Mouse (Mus musculus): ENCODE measurements at regions not wholly inside any gene's neighbourhood (a gene's known extent, or its start where the extent isn't known, plus 50 kb on each side); places are given as distances from the start of the nearest gene placed in this dataset.
A peak's percentile ranks its signal among the peaks of the same experiment; 100 is the strongest.
"Not testable (repeated sequence)": the region's sequence is repeated elsewhere in the genome, so short reads cannot be mapped to it uniquely, and the experiment has no call there.

DNA sequence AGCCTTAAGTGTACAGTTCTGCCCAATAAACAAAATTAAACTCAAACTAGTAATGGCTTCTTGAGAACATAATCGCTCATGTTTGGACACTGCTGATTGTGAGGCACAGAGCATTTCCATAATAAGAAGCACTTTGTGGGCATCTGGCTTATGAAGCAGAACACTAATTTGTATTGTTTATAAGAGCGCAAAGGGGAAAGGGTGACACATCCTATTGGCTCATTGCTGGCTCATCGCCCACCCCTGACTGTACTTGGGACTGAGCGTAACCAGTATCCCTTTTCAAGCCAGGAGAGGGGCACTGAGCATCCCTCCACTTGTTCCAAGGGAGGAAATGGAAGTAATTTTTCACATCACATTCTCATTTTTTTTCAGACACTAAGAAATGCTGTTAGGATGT, 288.0 kb downstream of the Sfmbt2 start:
- WGBS, result 82% methylated on average over 4 of the region's 4 CpGs
- Histone ChIP-seq H3K36me3 (ENCODE audit: insufficient read depth, low read length) (no peaks in the 10 kb centered on the region), H3K9me3 (replicated peaks; ENCODE audit: low read length) (no peaks in the 10 kb centered on the region), H3K4me2 (ENCODE audit: low read length) (no peak overlapping the region), H3K27me3 (ENCODE audit: insufficient read depth, low read length) (no peaks in the 10 kb centered on the region), H3K9ac (ENCODE audit: low read depth, low read length) (no peak overlapping the region), H3K4me3 (replicated peaks; ENCODE audit: low read depth, low read length) (no peak overlapping the region), H3K4me1 (replicated peaks; ENCODE audit: insufficient read depth, low read length) (no peaks in the 10 kb centered on the region), H3K27ac (no peak overlapping the region)
- no peak for ATAC-seq (replicated peaks; ENCODE audit: low FRiP score, low read depth)
- no peak for DNase-seq (ENCODE audit: low spot score)
- TF ChIP-seq CTCF (IDR thresholded peaks at IDR 0.05; ENCODE audit: low read depth), result no peak

DNA sequence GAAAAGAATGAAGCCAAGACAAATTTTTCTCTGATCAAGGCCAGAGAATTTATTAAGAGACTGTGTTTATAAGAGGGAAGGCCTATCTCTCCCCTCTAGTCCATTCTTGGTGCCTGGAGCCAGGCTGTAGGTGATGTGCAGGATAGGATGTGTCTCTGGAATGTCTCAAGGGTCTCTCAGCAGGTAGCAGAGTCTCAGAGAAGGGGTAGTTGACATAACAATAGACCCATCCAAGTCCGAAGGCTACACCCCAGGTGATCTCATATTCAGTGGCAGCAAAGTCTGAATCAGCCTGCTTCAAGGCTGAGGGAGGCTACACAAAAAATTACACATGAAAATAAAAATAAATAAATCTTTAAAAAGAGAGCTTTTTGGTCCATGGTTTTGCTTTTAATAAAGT, 297.6 kb downstream of the Sfmbt2 start:
- not testable (repeated sequence) for H3K4me3 ChIP-seq (replicated peaks; ENCODE audit: low read depth, low read length); H3K27ac ChIP-seq; DNase-seq (ENCODE audit: low spot score); H3K27me3 ChIP-seq (ENCODE audit: insufficient read depth, low read length); H3K9ac ChIP-seq (ENCODE audit: low read depth, low read length); H3K36me3 ChIP-seq (ENCODE audit: insufficient read depth, low read length); H3K4me2 ChIP-seq (ENCODE audit: low read length); H3K9me3 ChIP-seq (replicated peaks; ENCODE audit: low read length); ATAC-seq (replicated peaks; ENCODE audit: low FRiP score, low read depth); H3K4me1 ChIP-seq (replicated peaks; ENCODE audit: insufficient read depth, low read length)
- WGBS, result 82% methylated on average over 1 of the region's 1 CpGs

DNA sequence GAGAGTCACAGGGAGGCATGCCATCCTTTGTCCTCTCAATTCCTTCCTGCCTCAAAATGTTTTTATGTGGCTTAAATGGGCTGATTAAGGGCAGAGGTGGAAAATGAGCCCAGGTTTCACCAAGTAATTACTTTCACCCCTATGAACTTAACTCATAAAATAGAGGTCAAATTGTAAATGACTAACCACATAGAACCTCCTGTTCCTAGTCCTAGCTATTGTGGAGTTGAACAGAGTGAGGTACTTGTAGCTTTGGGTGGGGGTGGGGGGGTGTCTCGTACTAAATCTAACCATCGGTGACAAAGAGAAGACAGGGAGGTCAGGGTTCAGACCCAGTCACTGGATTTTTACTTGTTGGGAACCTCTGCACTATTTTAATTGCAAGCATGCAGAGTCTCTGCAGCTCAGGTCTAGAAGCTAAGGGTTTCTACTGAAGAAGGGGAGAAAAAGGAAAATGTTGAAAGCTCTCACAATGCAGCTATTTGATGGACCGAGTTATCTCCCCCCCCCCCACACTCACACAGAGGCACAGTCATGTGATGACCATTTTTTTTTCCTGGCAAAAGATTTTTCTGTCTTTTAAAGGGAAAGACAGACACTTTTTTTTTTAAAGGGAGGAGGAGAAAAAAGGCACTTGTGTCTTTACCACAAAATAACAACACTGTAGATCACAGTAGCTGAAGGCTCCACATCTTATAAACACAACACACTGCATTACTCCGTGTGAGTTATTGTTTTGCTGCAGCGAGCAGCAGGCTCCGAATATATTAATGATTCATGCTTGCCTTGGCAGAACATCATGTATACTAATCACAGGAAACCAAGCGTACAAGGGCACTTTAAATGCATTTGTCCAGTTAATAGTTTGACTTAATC, 300.4 kb downstream of the Sfmbt2 start:
- no peak overlapping the region for H3K9ac ChIP-seq (ENCODE audit: low read depth, low read length)
- TF ChIP-seq CTCF (IDR thresholded peaks at IDR 0.05; ENCODE audit: low read depth), result no peak
- no peak overlapping the region for H3K27ac ChIP-seq
- H3K4me3 ChIP-seq (replicated peaks; ENCODE audit: low read depth, low read length), result no peak overlapping the region
- H3K4me2 ChIP-seq (ENCODE audit: low read length), result no peak overlapping the region
- H3K4me1 ChIP-seq (replicated peaks; ENCODE audit: insufficient read depth, low read length), result 0 out of 2 replicates have a peak, but pooled peaks cover 10% of the 10 kb centered on the region
- no peaks in the 10 kb centered on the region for H3K9me3 ChIP-seq (replicated peaks; ENCODE audit: low read length)
- no peaks in the 10 kb centered on the region for H3K36me3 ChIP-seq (ENCODE audit: insufficient read depth, low read length)
- H3K27me3 ChIP-seq (ENCODE audit: insufficient read depth, low read length), result no peaks in the 10 kb centered on the region
- DNase-seq (ENCODE audit: low spot score) (peak; percentile 49), ATAC-seq (replicated peaks; ENCODE audit: low FRiP score, low read depth) (peak; percentile 57; the same call in 1 of the 2 replicates)
- 8% methylated on average over 7 of the region's 7 CpGs for WGBS

DNA sequence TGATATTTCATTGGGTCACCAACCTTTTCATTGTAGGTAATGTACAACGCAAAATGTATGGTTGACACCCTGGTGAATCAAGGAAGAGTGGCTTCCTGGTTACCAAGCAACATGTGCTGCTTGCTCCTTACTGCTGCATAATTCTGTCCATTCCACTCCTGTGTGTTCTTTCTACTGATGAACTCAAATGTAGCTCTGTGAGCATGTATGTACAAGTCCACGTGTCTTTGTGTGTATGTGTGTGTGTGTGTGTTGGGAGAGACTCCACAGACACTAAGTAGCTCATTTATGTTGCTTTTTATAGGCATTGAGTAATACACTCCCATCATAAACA, 301.0 kb downstream of the Sfmbt2 start:
- Histone ChIP-seq H3K27me3 (ENCODE audit: insufficient read depth, low read length) (no peaks in the 10 kb centered on the region), H3K27ac (no peak overlapping the region), H3K9me3 (replicated peaks; ENCODE audit: low read length) (no peaks in the 10 kb centered on the region), H3K36me3 (ENCODE audit: insufficient read depth, low read length) (no peaks in the 10 kb centered on the region), H3K4me3 (replicated peaks; ENCODE audit: low read depth, low read length) (no peak overlapping the region), H3K4me2 (ENCODE audit: low read length) (no peak overlapping the region), H3K4me1 (replicated peaks; ENCODE audit: insufficient read depth, low read length) (0 out of 2 replicates have a peak, but pooled peaks cover 10% of the 10 kb centered on the region), H3K9ac (ENCODE audit: low read depth, low read length) (no peak overlapping the region)
- WGBS, result 43% methylated on average over 2 of the region's 2 CpGs
- ATAC-seq (replicated peaks; ENCODE audit: low FRiP score, low read depth) (peak; percentile 57; the same call in 1 of the 2 replicates), DNase-seq (ENCODE audit: low spot score) (no peak)
- no peak for TF ChIP-seq CTCF (IDR thresholded peaks at IDR 0.05; ENCODE audit: low read depth)

DNA sequence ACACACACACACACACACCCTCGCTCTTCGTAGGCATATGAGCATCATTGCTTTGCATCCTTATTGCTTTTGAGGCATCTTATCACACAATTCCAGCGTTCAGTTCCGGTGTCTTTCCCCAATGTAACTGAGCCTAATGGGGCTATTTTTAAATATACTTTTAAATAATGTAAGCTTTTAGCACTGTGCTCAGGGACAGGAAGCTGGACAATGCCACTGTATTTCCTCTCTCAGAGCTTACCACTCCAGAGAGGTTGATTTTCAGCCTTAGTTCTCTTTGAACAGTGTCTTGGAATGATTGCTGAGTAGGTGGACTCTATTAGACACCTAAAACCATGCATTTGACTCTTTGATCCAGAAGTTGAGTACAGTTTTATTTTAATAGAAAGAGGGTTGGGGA, 301.9 kb downstream of the Sfmbt2 start:
- Histone ChIP-seq H3K27ac (no peak overlapping the region), H3K9me3 (replicated peaks; ENCODE audit: low read length) (no peaks in the 10 kb centered on the region), H3K27me3 (ENCODE audit: insufficient read depth, low read length) (no peaks in the 10 kb centered on the region), H3K4me2 (ENCODE audit: low read length) (no peak overlapping the region), H3K4me3 (replicated peaks; ENCODE audit: low read depth, low read length) (no peak overlapping the region), H3K9ac (ENCODE audit: low read depth, low read length) (no peak overlapping the region), H3K4me1 (replicated peaks; ENCODE audit: insufficient read depth, low read length) (0 out of 2 replicates have a peak, but pooled peaks cover 10% of the 10 kb centered on the region), H3K36me3 (ENCODE audit: insufficient read depth, low read length) (no peaks in the 10 kb centered on the region)
- DNase-seq (ENCODE audit: low spot score), result peak; percentile 19
- TF ChIP-seq CTCF (IDR thresholded peaks at IDR 0.05; ENCODE audit: low read depth), result no peak
- 79% methylated on average over 4 of the region's 4 CpGs for WGBS
- no peak for ATAC-seq (replicated peaks; ENCODE audit: low FRiP score, low read depth)

DNA sequence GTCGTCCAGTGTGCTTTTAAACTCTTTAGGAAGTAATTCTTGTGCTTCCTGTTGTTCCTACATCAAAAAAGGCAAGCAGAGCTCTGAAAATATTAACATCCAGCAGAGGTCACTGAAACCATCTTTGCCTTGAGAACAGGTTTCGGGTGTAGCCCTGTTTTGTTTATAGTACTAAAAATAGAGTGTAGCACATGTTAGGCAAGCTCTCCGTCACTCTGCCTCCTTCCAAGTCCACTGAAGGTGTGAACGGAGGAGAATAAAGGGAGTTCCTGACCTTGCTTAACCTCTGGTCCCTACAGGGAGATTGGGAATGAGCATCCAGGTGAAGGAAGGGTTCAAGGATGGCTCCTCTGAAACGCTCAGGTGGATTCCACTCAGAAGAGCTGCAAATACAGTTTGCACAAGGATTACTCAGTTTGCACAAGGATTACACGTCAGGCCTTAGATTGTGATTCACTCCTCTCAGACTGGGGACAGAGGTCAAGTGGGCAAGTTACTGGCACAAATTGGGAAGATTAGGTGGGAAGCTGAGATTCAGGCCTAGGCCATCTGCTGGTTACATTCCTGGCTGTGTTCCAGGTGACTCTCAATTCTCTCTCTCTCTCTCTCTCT, 304.5 kb downstream of the Sfmbt2 start:
- Histone ChIP-seq H3K4me1 (replicated peaks; ENCODE audit: insufficient read depth, low read length) (0 out of 2 replicates have a peak, but pooled peaks cover 10% of the 10 kb centered on the region), H3K27ac (no peak overlapping the region), H3K9me3 (replicated peaks; ENCODE audit: low read length) (no peaks in the 10 kb centered on the region), H3K9ac (ENCODE audit: low read depth, low read length) (no peak overlapping the region), H3K4me3 (replicated peaks; ENCODE audit: low read depth, low read length) (no peak overlapping the region), H3K36me3 (ENCODE audit: insufficient read depth, low read length) (no peaks in the 10 kb centered on the region), H3K4me2 (ENCODE audit: low read length) (no peak overlapping the region), H3K27me3 (ENCODE audit: insufficient read depth, low read length) (no peaks in the 10 kb centered on the region)
- DNase-seq (ENCODE audit: low spot score) (peak; percentile 66), ATAC-seq (replicated peaks; ENCODE audit: low FRiP score, low read depth) (no peak)
- 21% methylated on average over 6 of the region's 6 CpGs for WGBS
- peak; percentile 41; the same call in 1 of the 2 replicates for TF ChIP-seq CTCF (IDR thresholded peaks at IDR 0.05; ENCODE audit: low read depth)
